Mouse (Mus musculus) heart, postnatal 0 days (tissue): ENCODE measurements around the gene Stox2. TPM values are rescaled to one million over a fixed set of nuclear protein-coding genes. Genes with fewer than 3 reads are reported as not detected.

ENCODE experiments used
- ATAC-seq: fragments of 200-750 bp; cut with Nextera tagmentation; 2 replicates; pipeline ENCODE4 v1.8.0; 2017; ENCODE audit warnings: low read depth, moderate number of reproducible peaks, moderate library complexity; ENCODE audit not compliant: insufficient read depth
- DNase-seq: peaks from one replicate; pipeline ENCODE4 v3.0.0-alpha.2; 2016; ENCODE audit warnings: low spot score
- H3K27ac ChIP-seq: fragments of 300-500 bp; sonication (generic); 2 replicates; pipeline ENCODE4 v1.5.1; 2014; ENCODE audit warnings: low read depth, mild to moderate bottlenecking
- H3K27me3 ChIP-seq: fragments of 300-500 bp; sonication (generic); 2 replicates; pipeline ENCODE4 v1.6.1; 2014; ENCODE audit warnings: low read length, mixed read lengths; ENCODE audit not compliant: control insufficient read depth, insufficient read depth
- H3K36me3 ChIP-seq: fragments of 300-500 bp; sonication (generic); replicated peaks from 2 replicates; pipeline ENCODE4 v1.6.1; 2014; ENCODE audit warnings: low read length, mixed read lengths; ENCODE audit not compliant: control insufficient read depth, insufficient read depth
- H3K4me1 ChIP-seq: fragments of 300-500 bp; sonication (generic); 2 replicates; pipeline ENCODE4 v1.6.1; 2014; ENCODE audit warnings: antibody characterized with exemption; ENCODE audit not compliant: control insufficient read depth, insufficient read depth
- H3K4me2 ChIP-seq: fragments of 300-500 bp; sonication (generic); 2 replicates; pipeline ENCODE4 v1.6.1; 2014; ENCODE audit warnings: low read depth, mild to moderate bottlenecking, low read length, moderate library complexity
- H3K4me3 ChIP-seq: fragments of 300-500 bp; sonication (generic); 2 replicates; pipeline ENCODE4 v1.5.1; 2014; ENCODE audit warnings: low read depth, low read length
- H3K9ac ChIP-seq: fragments of 300-500 bp; sonication (generic); replicated peaks from 2 replicates; pipeline ENCODE4 v1.6.1; 2014; ENCODE audit warnings: low read depth, low read length, mixed read lengths
- H3K9me3 ChIP-seq: fragments of 300-500 bp; sonication (generic); replicated peaks from 2 replicates; pipeline ENCODE4 v1.6.1; 2016; ENCODE audit warnings: low read length; ENCODE audit not compliant: control insufficient read depth
- CTCF ChIP-seq: IDR thresholded peaks from 2 replicates; pipeline ENCODE4 v1.5.1; 2016; ENCODE audit warnings: antibody characterized with exemption, control low read depth, low read depth
- EP300 ChIP-seq: IDR thresholded peaks from 2 replicates; pipeline ENCODE4 v1.6.1; 2016; ENCODE audit warnings: antibody characterized with exemption, low read depth
- WGBS: fragments of 180-500 bp; shearing (Covaris S2); extraction: QIAGEN DNeasy Blood & Tissue Kit; methylation state at CpG from one replicate; pipeline ENCODE4 v1.1.7; 2014; 5-methylcytosine and 5-hydroxymethylcytosine counted together
- polyA plus RNA-seq: library from polyadenylated mRNA; unstranded; fragments of >200 nt; fragmentation: Nextera tagmentation; extraction: Ambion mirVana; gene quantifications from 2 replicates; pipeline ENCODE4 v1.2.1, GENCODE M21; 2015
- total RNA-seq: library from RNA; depleted of rRNA; stranded (reverse); fragments of >200 nt; gene quantifications from 2 replicates; pipeline ENCODE4 v1.2.3, GENCODE M21; 2014; ENCODE audit warnings: low replicate concordance

Gene Stox2
- total and polyA plus RNA-seq, 2 experiments from 2014 or later, result 6.2 to 12.7 TPM

DNA sequence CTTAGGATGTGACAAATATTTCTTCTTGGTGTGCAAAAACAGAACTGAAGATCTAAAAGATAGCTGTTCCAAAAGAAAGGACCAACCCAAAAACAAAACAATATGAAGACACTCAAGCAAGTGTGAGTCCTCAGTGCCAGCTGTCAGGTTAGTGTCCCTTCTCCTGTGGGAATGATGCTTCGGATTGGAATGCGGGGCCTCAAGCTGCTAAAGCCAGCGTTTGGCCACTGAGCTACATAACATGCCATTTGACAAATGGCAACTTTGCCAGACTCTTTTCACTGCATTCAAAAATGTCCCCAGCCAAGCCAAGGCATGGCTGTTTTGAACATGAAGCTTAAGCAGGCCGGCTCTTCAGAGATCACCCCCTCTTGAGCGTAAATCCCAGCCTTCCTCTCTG lies 124.9 kb downstream of the Stox2 start:
- DNase-seq (no peak), ATAC-seq (no peak)
- no peaks in the 10 kb centered on the region for H3K27me3 ChIP-seq
- no peak overlapping the region for H3K27ac ChIP-seq
- H3K36me3 ChIP-seq, result no peaks in the 10 kb centered on the region
- no peak overlapping the region for H3K4me3 ChIP-seq
- no peaks in the 10 kb centered on the region for H3K9me3 ChIP-seq
- 52% methylated on average over 5 of the region's 5 CpGs for WGBS
- TF ChIP-seq EP300 (no peak), CTCF (no peak)
- 0 out of 2 replicates have a peak, but pooled peaks cover 4% of the 10 kb centered on the region for H3K4me1 ChIP-seq
- no peak overlapping the region for H3K9ac ChIP-seq
- H3K4me2 ChIP-seq, result no peak overlapping the region

DNA sequence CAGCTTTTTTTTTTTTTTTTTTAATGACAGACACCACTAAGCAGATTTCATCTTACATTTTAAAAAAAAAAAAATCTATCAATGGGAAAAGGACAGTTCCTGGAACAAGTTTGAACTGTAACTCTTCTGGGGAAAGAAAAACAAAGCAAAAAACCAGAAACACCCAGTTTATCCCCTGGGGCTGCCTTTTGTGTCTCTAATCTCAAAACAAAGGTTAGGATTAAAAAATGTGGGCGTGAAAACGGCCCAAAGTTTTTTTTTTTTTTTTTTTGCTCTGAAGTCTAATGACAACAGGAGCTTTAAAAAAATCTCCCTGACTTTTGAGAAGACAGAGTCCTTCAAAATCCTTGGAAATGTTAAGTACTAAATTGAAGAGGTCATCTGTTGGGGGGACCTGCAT lies 125.5 kb downstream of the Stox2 start:
- Histone ChIP-seq H3K27me3 (no peaks in the 10 kb centered on the region), H3K36me3 (no peaks in the 10 kb centered on the region), H3K4me3 (no peak overlapping the region), H3K9ac (no peak overlapping the region), H3K27ac (no peak overlapping the region), H3K9me3 (no peaks in the 10 kb centered on the region), H3K4me2 (no peak overlapping the region), H3K4me1 (0 out of 2 replicates have a peak, but pooled peaks cover 4% of the 10 kb centered on the region)
- DNase-seq, result no peak
- WGBS, result 56% methylated on average over 2 of the region's 2 CpGs
- ATAC-seq, result no peak
- TF ChIP-seq EP300, result no peak
- TF ChIP-seq CTCF, result no peak

DNA sequence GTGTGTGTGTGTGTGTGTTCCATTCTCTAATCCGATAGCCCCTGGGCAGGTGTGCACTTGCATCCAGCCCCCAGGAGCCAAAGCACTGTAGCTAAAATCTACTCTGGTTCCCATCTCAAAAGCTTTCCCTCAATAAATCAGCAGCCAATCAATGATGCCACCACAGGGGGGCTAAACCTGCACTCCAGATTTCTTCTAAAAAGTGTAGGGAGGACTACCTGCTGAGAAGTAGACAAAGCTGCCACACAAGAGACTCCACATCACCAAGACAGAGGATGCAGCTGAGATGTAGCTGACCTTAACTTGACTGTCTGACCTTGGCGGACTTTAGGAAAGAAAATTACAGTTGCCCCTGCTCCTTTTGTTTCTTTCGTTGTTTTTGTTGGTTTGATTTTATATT lies 127.7 kb downstream of the Stox2 start:
- TF ChIP-seq CTCF (no peak), EP300 (no peak)
- no peak overlapping the region for H3K9ac ChIP-seq
- WGBS, result 84% methylated on average over 3 of the region's 3 CpGs
- no peak overlapping the region for H3K4me3 ChIP-seq
- DNase-seq, result no peak
- H3K36me3 ChIP-seq, result no peaks in the 10 kb centered on the region
- H3K27me3 ChIP-seq, result no peaks in the 10 kb centered on the region
- no peak for ATAC-seq
- H3K27ac ChIP-seq, result no peak overlapping the region
- no peaks in the 10 kb centered on the region for H3K9me3 ChIP-seq
- 0 out of 2 replicates have a peak, but pooled peaks cover 4% of the 10 kb centered on the region for H3K4me1 ChIP-seq
- no peak overlapping the region for H3K4me2 ChIP-seq

DNA sequence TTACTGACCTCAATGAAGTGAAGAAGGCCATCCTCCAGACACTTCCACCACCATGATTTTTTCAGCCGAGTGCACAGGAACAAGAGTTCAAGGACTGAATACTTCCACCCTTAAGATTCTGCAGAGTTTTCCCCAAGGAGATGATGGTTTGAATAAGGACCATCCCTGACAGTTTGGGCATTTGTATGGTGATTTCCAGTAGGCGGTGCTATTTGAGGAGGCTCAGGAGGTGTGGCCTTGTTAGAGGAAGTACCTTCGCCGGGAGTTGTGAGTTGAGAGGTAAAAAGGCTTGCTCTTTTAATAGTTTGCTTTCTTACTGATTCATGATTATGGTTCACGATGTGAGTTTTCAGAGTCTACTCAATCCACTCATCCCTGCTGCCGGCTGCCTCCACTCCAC lies 138.0 kb downstream of the Stox2 start:
- no peaks in the 10 kb centered on the region for H3K27me3 ChIP-seq
- DNase-seq (no peak), ATAC-seq (no peak)
- no peak overlapping the region for H3K4me3 ChIP-seq
- H3K9ac ChIP-seq, result no peak overlapping the region
- no peak overlapping the region for H3K27ac ChIP-seq
- no peak for TF ChIP-seq EP300
- no peak for TF ChIP-seq CTCF
- no peaks in the 10 kb centered on the region for H3K4me1 ChIP-seq
- H3K9me3 ChIP-seq, result no peaks in the 10 kb centered on the region
- H3K36me3 ChIP-seq, result no peaks in the 10 kb centered on the region
- no peak overlapping the region for H3K4me2 ChIP-seq
- whole genome bisulfite sequencing, result 91% methylated on average over 6 of the region's 6 CpGs

DNA sequence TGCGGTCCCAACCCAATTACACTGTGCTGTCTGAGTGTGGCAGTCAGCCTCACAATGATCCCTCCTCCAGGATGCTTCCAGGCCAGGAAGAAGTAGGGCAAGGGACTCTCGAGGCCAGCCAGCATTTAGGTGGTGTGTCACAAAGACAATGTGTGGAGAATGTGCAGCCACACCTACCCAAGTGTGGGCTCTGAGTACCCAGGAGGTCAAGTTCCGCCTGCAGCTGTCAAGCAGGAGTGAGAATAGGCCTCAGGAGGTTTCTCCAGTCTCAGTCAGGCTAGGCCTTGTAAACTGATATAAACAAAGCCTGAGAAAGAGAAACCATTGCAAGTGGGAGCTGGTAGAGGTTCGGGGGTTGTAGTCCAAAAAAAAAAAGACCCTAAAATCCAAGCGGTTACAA lies 139.8 kb downstream of the Stox2 start:
- no peak for ATAC-seq
- no peaks in the 10 kb centered on the region for H3K36me3 ChIP-seq
- H3K4me2 ChIP-seq, result no peak overlapping the region

DNA sequence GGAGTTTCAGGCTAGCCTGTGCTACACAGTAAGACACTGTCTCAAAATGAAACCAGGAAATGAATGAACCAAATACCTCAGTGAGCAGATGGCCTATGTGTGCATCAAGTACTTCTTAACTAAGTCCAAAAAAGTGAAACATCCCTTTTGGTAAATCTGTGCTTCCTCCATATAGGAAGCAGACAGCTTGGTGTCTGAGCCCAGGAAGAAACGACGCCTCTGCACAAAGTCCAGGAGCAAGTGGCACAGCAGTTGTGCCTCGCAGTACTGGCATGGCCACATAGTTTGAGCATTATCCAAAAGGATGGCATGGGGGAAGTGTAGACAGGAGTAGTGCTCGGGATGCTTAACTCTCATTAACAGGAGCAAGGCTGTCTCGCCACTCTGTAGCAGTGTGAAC lies 140.3 kb downstream of the Stox2 start:
- no peak for DNase-seq
- Histone ChIP-seq H3K4me2 (no peak overlapping the region), H3K4me1 (no peaks in the 10 kb centered on the region), H3K27ac (no peak overlapping the region), H3K4me3 (no peak overlapping the region), H3K9me3 (no peaks in the 10 kb centered on the region), H3K27me3 (no peaks in the 10 kb centered on the region), H3K36me3 (no peaks in the 10 kb centered on the region), H3K9ac (no peak overlapping the region)
- TF ChIP-seq CTCF (no peak), EP300 (no peak)
- WGBS, result 90% methylated on average over 5 of the region's 5 CpGs
- no peak for ATAC-seq

More for the DNA sequence above, 139.8 kb downstream of the Stox2 start:
- TF ChIP-seq CTCF (no peak), EP300 (no peak)
- H3K4me3 ChIP-seq, result no peak overlapping the region
- H3K27me3 ChIP-seq, result no peaks in the 10 kb centered on the region
- no peak overlapping the region for H3K27ac ChIP-seq
- WGBS, result 71% methylated on average over 5 of the region's 5 CpGs
- H3K9ac ChIP-seq, result no peak overlapping the region
- H3K9me3 ChIP-seq, result no peaks in the 10 kb centered on the region
- DNase-seq, result no peak
- no peaks in the 10 kb centered on the region for H3K4me1 ChIP-seq
